Mouse (Mus musculus): ENCODE results near the gene Eif3i. TPM values are rescaled to one million over a fixed set of nuclear protein-coding genes. Genes with fewer than 3 reads are reported as not detected.

Gene Eif3i
- polyA plus RNA-seq, 1 experiment from 2014 or later = 259 TPM

DNA sequence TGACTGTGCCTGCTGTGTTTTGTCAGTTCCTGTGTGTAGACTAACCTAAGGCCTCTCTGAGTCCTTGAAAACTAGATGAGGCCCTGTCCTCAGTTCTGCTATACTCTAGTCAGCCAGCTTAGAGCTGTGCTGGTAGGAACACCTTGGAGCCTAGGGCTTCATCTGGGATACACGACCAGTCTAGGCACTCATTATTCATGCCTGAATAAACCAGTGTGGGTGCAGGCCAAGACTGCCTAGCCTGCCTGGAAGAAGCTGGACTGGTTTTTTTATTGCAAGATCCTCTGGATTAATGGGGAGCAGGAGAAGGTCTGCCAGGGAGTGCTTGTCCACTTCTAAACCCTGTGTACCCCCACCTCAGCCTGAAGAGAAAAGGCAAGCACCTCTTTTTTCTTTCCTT, 13.5 kb downstream of the Eif3i start:
- peaks cover 9% of the 10 kb centered on the region; the same call in 1 of the 2 replicates for H3K4me1 ChIP-seq (replicated peaks)
- H3K4me2 ChIP-seq = no peak overlapping the region
- no peak overlapping the region for H3K27ac ChIP-seq
- no peak overlapping the region for H3K4me3 ChIP-seq (replicated peaks)
- WGBS = 58% methylated on average over 1 of the region's 1 CpGs
- H3K27me3 ChIP-seq = no peaks in the 10 kb centered on the region
- H3K36me3 ChIP-seq = peaks cover 21% of the 10 kb centered on the region
- ATAC-seq (ENCODE audit: insufficient number of reproducible peaks, insufficient read depth, low FRiP score, low TSS enrichment, low read depth) = no peak
- H3K9ac ChIP-seq (replicated peaks) = no peak overlapping the region
- H3K9me3 ChIP-seq = no peaks in the 10 kb centered on the region

GRCm38 (mm10) chr4:129585773-129586172, 14.7 kb downstream of the Eif3i start:
- Histone ChIP-seq H3K4me2 (peak overlapping the region; percentile 68), H3K9ac (replicated peaks) (no peak overlapping the region), H3K36me3 (peaks cover 9% of the 10 kb centered on the region), H3K27ac (no peak overlapping the region), H3K27me3 (no peaks in the 10 kb centered on the region), H3K9me3 (no peaks in the 10 kb centered on the region), H3K4me3 (replicated peaks) (peak overlapping the region; percentile 49), H3K4me1 (replicated peaks) (peaks cover 9% of the 10 kb centered on the region; the same call in 1 of the 2 replicates)
- 78% methylated on average over 9 of the region's 9 CpGs for WGBS
- ATAC-seq (ENCODE audit: insufficient number of reproducible peaks, insufficient read depth, low FRiP score, low TSS enrichment, low read depth) = no peak

DNA sequence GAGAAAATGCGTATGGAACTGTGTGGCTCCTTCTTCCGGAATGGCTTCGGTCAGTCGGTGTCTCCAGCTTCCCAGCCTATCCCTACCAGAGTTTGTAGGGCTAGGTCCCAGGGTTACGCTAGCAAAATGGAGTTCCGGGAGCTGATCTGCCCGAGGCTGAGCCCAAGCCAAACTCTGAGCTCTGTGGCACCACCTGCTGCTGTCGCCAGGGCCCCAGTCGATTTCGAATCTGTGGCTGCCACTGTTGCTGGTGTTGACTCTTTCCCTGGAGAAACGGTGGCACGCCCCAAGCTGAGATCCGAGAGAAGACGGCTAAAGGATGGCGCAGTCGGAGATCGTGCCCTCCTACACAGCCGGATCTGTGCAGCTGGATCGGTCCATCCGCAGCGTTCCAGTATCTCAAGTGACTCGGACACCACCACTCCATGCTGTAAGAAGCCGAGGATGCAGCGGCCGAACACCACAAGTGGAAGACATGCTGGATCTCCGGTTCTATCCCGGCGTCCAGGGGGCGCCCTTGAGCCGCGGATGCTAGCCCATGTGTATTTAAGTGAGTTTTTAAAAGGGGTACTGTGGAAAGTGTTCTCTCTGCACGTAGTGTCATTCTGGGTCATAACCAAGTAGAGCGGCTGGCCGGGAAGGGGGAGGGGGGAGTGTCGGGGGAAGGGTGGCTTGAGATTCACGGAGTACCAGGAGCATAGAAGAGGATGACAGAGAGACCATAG, 15.4 kb downstream of the Eif3i start:
- Histone ChIP-seq H3K36me3 (peaks cover 2% of the 10 kb centered on the region), H3K9ac (replicated peaks) (peak overlapping the region; percentile 64), H3K27ac (peak overlapping the region; percentile 42; the same call in 1 of the 2 replicates), H3K9me3 (no peaks in the 10 kb centered on the region), H3K4me3 (replicated peaks) (peak overlapping the region; percentile 49), H3K27me3 (no peaks in the 10 kb centered on the region), H3K4me2 (peak overlapping the region; percentile 68), H3K4me1 (replicated peaks) (peaks cover 9% of the 10 kb centered on the region; the same call in 1 of the 2 replicates)
- ATAC-seq (ENCODE audit: insufficient number of reproducible peaks, insufficient read depth, low FRiP score, low TSS enrichment, low read depth) = peak; percentile 13; the same call in 1 of the 2 replicates
- WGBS = 3% methylated on average over 36 of the region's 36 CpGs

DNA sequence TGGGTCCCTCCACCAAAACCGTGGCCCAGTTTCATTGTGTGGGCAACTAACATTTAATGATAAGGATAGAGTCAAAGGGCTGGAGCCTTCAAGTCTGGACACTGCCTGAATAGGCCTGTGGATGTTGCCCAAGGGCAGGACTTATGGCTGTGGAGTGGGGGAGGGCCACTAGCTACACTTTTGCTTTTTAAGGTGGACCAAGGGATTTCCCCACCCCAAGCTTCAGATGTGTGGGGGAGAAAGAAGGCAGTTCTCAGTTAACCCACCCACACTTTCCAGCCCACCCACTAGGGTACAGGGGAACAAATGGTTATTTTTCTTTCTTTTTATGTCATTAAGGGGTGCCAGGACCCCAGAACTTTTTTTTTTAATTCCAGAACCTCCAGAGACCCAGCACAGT, 16.1 kb downstream of the Eif3i start:
- no peak for ATAC-seq (ENCODE audit: insufficient number of reproducible peaks, insufficient read depth, low FRiP score, low TSS enrichment, low read depth)
- H3K27me3 ChIP-seq = no peaks in the 10 kb centered on the region
- no peaks in the 10 kb centered on the region for H3K36me3 ChIP-seq
- peak overlapping the region; percentile 64; the same call in 1 of the 2 replicates for H3K9ac ChIP-seq (replicated peaks)
- WGBS = 91% methylated on average over 1 of the region's 1 CpGs
- peaks cover 9% of the 10 kb centered on the region; the same call in 1 of the 2 replicates for H3K4me1 ChIP-seq (replicated peaks)
- peak overlapping the region; percentile 49 for H3K4me3 ChIP-seq (replicated peaks)
- H3K9me3 ChIP-seq = no peaks in the 10 kb centered on the region
- H3K27ac ChIP-seq = peak overlapping the region; percentile 42; the same call in 1 of the 2 replicates
- H3K4me2 ChIP-seq = peak overlapping the region; percentile 68

GRCm38 (mm10) chr4:129582251-129582650, 18.2 kb downstream of the Eif3i start:
- H3K27me3 ChIP-seq = no peaks in the 10 kb centered on the region
- ATAC-seq (ENCODE audit: insufficient number of reproducible peaks, insufficient read depth, low FRiP score, low TSS enrichment, low read depth) = no peak
- no peaks in the 10 kb centered on the region for H3K9me3 ChIP-seq
- no peaks in the 10 kb centered on the region for H3K36me3 ChIP-seq
- peaks cover 10% of the 10 kb centered on the region; the same call in 1 of the 2 replicates for H3K4me1 ChIP-seq (replicated peaks)
- no peak overlapping the region for H3K27ac ChIP-seq
- H3K4me2 ChIP-seq = no peak overlapping the region
- WGBS = 80% methylated on average over 1 of the region's 1 CpGs
- H3K9ac ChIP-seq (replicated peaks) = no peak overlapping the region
- no peak overlapping the region for H3K4me3 ChIP-seq (replicated peaks)

GRCm38 (mm10) chr4:129580347-129580746, 20.1 kb downstream of the Eif3i start:
- WGBS = 72% methylated on average over 7 of the region's 7 CpGs
- ATAC-seq (ENCODE audit: insufficient number of reproducible peaks, insufficient read depth, low FRiP score, low TSS enrichment, low read depth) = no peak
- no peaks in the 10 kb centered on the region for H3K36me3 ChIP-seq

DNA sequence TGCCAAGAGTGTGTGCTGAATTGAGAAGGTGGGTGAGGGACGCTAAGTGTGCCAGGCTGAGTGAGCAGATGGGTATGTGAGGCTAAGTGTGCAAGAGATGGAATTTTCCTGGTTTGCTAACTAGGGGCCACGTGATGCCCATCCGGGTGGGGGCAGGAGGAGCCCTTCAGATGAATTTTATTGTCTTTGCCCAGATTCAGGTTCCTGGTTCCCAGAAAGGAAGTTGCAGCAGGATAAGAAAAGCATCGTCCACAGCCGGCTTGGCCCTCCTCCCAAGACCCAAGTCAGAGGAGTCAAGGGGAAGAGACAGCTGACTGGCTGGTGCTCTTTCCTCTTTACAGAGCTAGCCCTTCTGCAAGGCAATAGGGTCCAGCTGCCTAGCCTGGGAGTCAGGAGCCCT, 22.0 kb downstream of the Eif3i start, which contains the start of gene Fam167b:
TSS of gene Fam167b (minus strand) at position 84 of the 400 bp plus-strand sequence.
- Histone ChIP-seq H3K4me1 (replicated peaks) (peaks cover 11% of the 10 kb centered on the region), H3K9me3 (no peaks in the 10 kb centered on the region), H3K27me3 (no peaks in the 10 kb centered on the region), H3K4me2 (no peak within 1 kb of the TSS), H3K27ac (no peak within 1 kb of the TSS), H3K36me3 (no peaks in the 10 kb centered on the region), H3K4me3 (replicated peaks) (no peak within 1 kb of the TSS), H3K9ac (replicated peaks) (no peak within 1 kb of the TSS)
- 86% methylated on average over 5 of the region's 5 CpGs for WGBS
- no peak for ATAC-seq (ENCODE audit: insufficient number of reproducible peaks, insufficient read depth, low FRiP score, low TSS enrichment, low read depth)

More at GRCm38 (mm10) chr4:129580347-129580746, 20.1 kb downstream of the Eif3i start:
- Histone ChIP-seq H3K27me3 (no peaks in the 10 kb centered on the region), H3K9ac (replicated peaks) (no peak overlapping the region), H3K27ac (no peak overlapping the region), H3K4me3 (replicated peaks) (no peak overlapping the region), H3K4me1 (replicated peaks) (peaks cover 15% of the 10 kb centered on the region), H3K4me2 (no peak overlapping the region), H3K9me3 (no peaks in the 10 kb centered on the region)

DNA sequence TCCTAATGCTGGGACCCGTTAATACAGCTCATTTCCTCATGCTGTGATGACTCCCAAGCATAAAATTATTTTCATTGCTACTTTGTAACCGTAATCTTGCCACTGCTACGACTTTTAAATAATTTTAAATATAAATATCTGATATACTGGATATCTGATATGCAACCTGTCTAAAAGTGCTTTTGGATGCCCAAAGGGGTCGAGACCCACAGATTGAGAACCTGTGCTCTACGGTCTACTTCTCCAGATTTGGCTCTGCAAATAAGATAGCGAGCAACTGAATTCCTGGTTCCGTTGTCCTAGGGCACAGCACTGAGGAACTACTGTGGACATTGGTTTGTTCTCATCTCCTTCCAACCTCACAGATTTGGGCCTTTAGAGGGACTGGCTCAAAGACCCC, 22.8 kb downstream of the Eif3i start:
- 78% methylated on average over 7 of the region's 7 CpGs for WGBS
- Histone ChIP-seq H3K4me3 (replicated peaks) (no peak overlapping the region), H3K27me3 (no peaks in the 10 kb centered on the region), H3K4me1 (replicated peaks) (peaks cover 11% of the 10 kb centered on the region), H3K9ac (replicated peaks) (no peak overlapping the region), H3K4me2 (no peak overlapping the region), H3K9me3 (no peaks in the 10 kb centered on the region), H3K36me3 (no peaks in the 10 kb centered on the region), H3K27ac (no peak overlapping the region)
- ATAC-seq (ENCODE audit: insufficient number of reproducible peaks, insufficient read depth, low FRiP score, low TSS enrichment, low read depth) = no peak

DNA sequence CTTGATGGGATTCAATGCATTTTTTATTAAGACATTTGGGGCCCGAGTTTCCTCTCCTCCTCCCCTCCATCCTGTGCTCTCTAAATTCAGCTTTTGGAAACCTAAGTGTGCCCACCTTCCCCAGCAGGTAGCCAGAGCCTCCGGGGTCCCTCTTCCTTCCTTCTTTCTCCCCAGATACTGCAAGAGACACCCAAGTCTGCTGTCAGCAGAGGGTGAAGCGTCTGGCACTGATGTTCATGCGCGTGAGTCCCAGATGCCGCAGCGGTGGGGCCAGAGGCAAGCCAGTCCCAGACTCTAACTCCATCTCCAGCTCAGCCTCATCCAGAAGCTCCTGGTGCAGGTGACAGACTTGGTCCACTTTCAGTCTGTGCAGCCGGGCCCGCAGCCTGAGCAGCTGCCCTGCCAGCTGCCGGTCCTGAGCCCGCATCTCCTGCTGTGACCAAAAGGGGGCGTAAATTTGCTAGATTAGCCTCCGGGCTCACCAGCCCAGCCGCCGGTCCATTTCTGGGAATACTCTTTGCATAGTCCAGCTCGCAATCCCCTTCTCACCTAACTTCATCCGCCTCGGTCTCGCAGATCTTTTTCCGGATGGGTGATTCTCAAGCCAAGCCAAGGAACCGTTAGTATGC, 23.5 kb downstream of the Eif3i start:
- H3K4me2 ChIP-seq = peak overlapping the region; percentile 19; the same call in 1 of the 2 replicates
- no peaks in the 10 kb centered on the region for H3K27me3 ChIP-seq
- H3K4me3 ChIP-seq (replicated peaks) = no peak overlapping the region; the same call in 1 of the 2 replicates
- H3K9me3 ChIP-seq = no peaks in the 10 kb centered on the region
- 40% methylated on average over 21 of the region's 21 CpGs for WGBS
- no peak for ATAC-seq (ENCODE audit: insufficient number of reproducible peaks, insufficient read depth, low FRiP score, low TSS enrichment, low read depth)
- no peaks in the 10 kb centered on the region for H3K36me3 ChIP-seq
- H3K9ac ChIP-seq (replicated peaks) = no peak overlapping the region
- H3K27ac ChIP-seq = 0 out of 2 replicates have a peak overlapping the region, but pooled peaks have one; percentile 35
- H3K4me1 ChIP-seq (replicated peaks) = peaks cover 11% of the 10 kb centered on the region

DNA sequence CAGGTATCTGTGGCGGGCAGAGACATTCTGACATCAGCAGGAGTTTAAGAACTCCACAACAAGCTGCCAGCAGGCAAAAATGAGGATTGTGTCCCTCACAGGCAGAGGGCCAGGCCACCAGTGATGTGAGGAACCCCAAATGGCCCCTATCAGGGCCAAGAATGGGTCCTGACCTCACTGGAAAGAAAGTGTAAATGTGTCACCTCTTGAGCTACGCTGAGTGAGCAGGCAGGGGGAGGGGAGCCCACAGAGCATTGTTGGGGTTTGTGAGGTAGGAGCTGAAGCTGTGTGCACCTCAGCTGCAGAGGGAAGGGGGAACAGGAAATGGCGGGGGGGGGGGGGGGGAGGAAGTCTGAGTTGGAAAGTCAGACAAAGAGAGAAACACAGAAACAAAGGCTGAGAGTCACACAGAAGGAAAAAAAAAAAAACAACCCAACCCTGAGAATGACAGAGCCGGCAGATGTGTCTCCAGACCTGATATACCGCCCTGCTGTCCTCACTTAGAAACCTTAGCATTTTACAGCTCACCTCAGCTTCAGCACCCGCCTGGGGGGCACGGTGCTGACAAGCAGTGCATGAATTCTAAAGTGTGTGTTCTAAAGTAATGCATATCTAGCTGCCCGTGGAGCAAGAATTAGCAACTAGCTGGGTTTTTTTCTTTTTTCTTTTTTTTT, 25.1 kb downstream of the Eif3i start:
- Histone ChIP-seq H3K4me1 (replicated peaks) (peaks cover 11% of the 10 kb centered on the region), H3K27ac (peak overlapping the region; percentile 81), H3K4me2 (no peak overlapping the region), H3K27me3 (no peaks in the 10 kb centered on the region), H3K9ac (replicated peaks) (no peak overlapping the region), H3K4me3 (replicated peaks) (no peak overlapping the region), H3K36me3 (no peaks in the 10 kb centered on the region), H3K9me3 (no peaks in the 10 kb centered on the region)
- peak; percentile 80; the same call in 1 of the 2 replicates for ATAC-seq (ENCODE audit: insufficient number of reproducible peaks, insufficient read depth, low FRiP score, low TSS enrichment, low read depth)
- WGBS = 33% methylated on average over 7 of the region's 8 CpGs

- WGBS = 85% methylated on average over 8 of the region's 8 CpGs
- no peak within 1 kb of the TSS for H3K4me3 ChIP-seq (replicated peaks)
- H3K9ac ChIP-seq (replicated peaks) = no peak within 1 kb of the TSS
- H3K27me3 ChIP-seq = no peaks in the 10 kb centered on the region
- no peak within 1 kb of the TSS for H3K27ac ChIP-seq
- H3K9me3 ChIP-seq = no peaks in the 10 kb centered on the region
- H3K4me1 ChIP-seq (replicated peaks) = peaks cover 11% of the 10 kb centered on the region
- no peaks in the 10 kb centered on the region for H3K36me3 ChIP-seq
- ATAC-seq (ENCODE audit: insufficient number of reproducible peaks, insufficient read depth, low FRiP score, low TSS enrichment, low read depth) = no peak
- H3K4me2 ChIP-seq = no peak within 1 kb of the TSS
Measured at GRCm38 (mm10) chr4:129573430-129573829, 27.0 kb downstream of the Eif3i start, which contains the start of gene Lck. TSS of gene Lck (minus strand) at chr4:129573641.
